Mouse (Mus musculus) lung, postnatal 0 days (tissue): Measurements from ENCODE around the gene Gm45521.

Experiments used
- CTCF ChIP-seq: IDR thresholded peaks from 2 replicates; pipeline ENCODE4 v1.5.1; 2016; ENCODE audit warnings: antibody characterized with exemption, mild to moderate bottlenecking
- EP300 ChIP-seq: IDR thresholded peaks from 2 replicates; pipeline ENCODE4 v1.6.1; 2016; ENCODE audit warnings: antibody characterized with exemption, mild to moderate bottlenecking, control low read depth

DNA sequence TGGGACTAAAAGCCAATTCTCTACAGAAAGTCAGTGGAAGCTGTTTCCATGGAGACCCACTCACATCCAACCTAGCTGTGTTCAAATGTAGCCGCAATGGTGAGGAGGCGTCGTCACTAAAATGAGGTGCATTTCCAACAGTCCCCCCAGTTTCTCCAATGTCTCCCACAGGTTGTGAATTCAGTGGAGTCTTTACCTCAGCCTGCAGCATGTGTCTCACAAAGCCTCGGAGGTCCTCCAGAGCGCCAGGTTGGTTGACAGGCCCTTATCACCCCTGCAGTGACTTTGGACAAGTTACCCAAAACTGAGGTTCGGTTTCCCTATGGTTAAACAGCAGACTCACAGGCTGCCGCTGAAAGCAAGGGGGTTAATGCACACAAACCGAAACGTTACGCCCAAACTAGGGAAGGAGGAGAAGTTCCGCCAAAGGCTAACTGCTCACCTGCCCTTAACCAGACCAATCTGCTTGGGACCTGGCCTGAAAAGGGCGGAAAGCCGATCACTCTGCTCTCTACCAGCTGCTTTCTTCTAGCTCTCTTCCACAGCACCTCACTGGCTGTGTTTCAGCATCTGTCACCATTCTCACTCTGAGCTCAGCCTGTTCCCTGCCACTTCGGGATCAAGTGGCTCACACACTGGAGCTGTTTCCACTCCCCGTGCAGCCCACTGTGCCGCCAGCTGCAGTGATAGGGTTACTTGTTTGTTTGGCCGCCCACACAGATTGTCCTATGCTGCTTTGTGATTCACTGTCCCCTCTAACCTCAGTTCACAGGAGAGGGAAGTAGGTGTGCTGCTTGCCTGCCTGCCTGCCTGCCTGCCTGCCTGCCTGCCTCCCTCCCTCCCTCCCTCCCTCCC, 44.0 kb downstream of the Gm45521 start:
- TF ChIP-seq EP300 (no peak), CTCF (no peak)
